Mouse (Mus musculus) kidney, adult 2 months (tissue): ENCODE data around the gene Odf3l2. TPM values are rescaled to one million over a fixed set of nuclear protein-coding genes. Genes with fewer than 3 reads are reported as not detected.

Experiments used
- DNase-seq: peaks from one replicate; pipeline ENCODE4 v3.0.0; 2021
- H3K27ac ChIP-seq: fragments of 200-500 bp; 2 replicates; pipeline ENCODE4 v1.5.1; 2012; ENCODE audit warnings: low read depth, low read length, control low read depth, inconsistent platforms; ENCODE audit not compliant: insufficient read depth
- H3K27me3 ChIP-seq: fragments of 200-500 bp; replicated peaks from 2 replicates; pipeline ENCODE4 v1.6.1; 2012; ENCODE audit warnings: mild to moderate bottlenecking, moderate library complexity, low read length, inconsistent platforms; ENCODE audit not compliant: control insufficient read depth, insufficient read depth
- H3K36me3 ChIP-seq: fragments of 200-500 bp; 2 replicates; pipeline ENCODE4 v1.6.1; 2012; ENCODE audit warnings: mild to moderate bottlenecking, moderate library complexity, low read length, inconsistent platforms; ENCODE audit not compliant: control insufficient read depth, insufficient read depth
- H3K4me1 ChIP-seq: fragments of 200-500 bp; 2 replicates; pipeline ENCODE4 v1.6.1; 2011; ENCODE audit warnings: low read length; ENCODE audit not compliant: control insufficient read depth, insufficient read depth
- H3K4me3 ChIP-seq: fragments of 200-500 bp; 2 replicates; pipeline ENCODE4 v1.5.1; 2011; ENCODE audit warnings: mild to moderate bottlenecking, low read depth, low read length, control low read depth; ENCODE audit not compliant: insufficient read depth
- CTCF ChIP-seq: fragments of 200-500 bp; conservative IDR thresholded peaks from 2 replicates; pipeline ENCODE4 v1.5.1; 2011; ENCODE audit warnings: low read depth, mild to moderate bottlenecking, control low read depth, low read length, moderate library complexity, mixed read lengths; ENCODE audit not compliant: insufficient read depth, insufficient read length
- POLR2A ChIP-seq: fragments of 200-500 bp; IDR thresholded peaks from one replicate; pipeline ENCODE4 v1.6.1; 2011; ENCODE audit warnings: low read depth, low read length, control low read depth
- WGBS: fragments of 180-500 bp; shearing (Covaris S2); methylation state at CpG from one replicate; pipeline ENCODE4 v1.1.7; 2018; 5-methylcytosine and 5-hydroxymethylcytosine counted together
- polyA plus RNA-seq: library from polyadenylated mRNA; depleted of rRNA; stranded (reverse); fragments of >200 nt; gene quantifications from 2 replicates; pipeline ENCODE4 v1.2.3, GENCODE M21; 2012

Odf3l2 gene
- polyA plus RNA-seq, 1 experiment = 0.17 TPM

DNA sequence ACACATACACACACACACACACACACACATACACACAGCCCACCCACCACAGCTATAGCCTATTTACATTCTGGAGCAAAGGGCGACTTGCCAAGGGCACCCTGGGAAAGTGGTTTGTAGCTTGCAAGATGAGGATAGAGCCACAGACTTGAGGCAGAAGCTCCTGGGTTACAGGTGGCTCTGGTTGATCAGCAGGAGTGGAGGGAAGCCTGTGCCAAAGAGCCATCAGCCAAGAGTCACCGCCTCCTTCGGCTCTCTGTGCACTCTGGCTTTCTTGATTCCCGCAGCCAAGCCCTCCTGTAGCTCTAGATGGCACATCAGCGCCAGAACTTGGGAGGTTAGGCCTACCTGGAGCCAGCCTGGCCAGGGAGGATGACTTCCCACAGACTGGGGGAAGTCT, 34.2 kb downstream of the Odf3l2 start:
- Histone ChIP-seq H3K27ac (no peak overlapping the region), H3K36me3 (no peaks in the 10 kb centered on the region), H3K27me3 (peaks cover 2% of the 10 kb centered on the region; the same call in 1 of the 2 replicates), H3K4me1 (no peaks in the 10 kb centered on the region), H3K4me3 (no peak overlapping the region)
- DNase-seq = no peak
- TF ChIP-seq CTCF = no peak
- no peak for TF ChIP-seq POLR2A
- 52% methylated on average over 5 of the region's 5 CpGs for WGBS

DNA sequence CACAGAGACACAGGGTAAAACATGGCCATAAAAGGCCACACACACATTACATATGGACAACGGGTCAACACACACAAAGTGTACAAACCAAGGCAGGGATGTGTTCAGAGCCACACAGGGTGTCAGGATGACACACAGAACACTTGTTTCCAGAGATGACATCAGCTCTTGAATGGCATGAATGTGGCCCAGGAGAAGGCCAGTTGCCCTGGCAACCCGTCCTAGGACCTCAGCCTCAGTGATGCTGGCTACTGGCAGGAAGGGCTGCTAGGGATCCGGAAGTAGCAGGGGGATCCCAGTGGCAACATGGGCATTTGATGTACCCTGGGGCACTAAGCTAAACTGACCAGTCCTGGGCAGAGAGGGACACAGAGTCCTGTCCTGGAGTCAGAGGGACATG, 36.3 kb downstream of the Odf3l2 start:
- Histone ChIP-seq H3K36me3 (no peaks in the 10 kb centered on the region), H3K27ac (no peak overlapping the region), H3K4me3 (no peak overlapping the region), H3K27me3 (peaks cover 2% of the 10 kb centered on the region; the same call in 1 of the 2 replicates), H3K4me1 (no peaks in the 10 kb centered on the region)
- 80% methylated on average over 3 of the region's 3 CpGs for WGBS
- TF ChIP-seq CTCF (no peak), POLR2A (no peak)
- no peak for DNase-seq

GRCm38 (mm10) chr10:79607892-79608291, 37.6 kb downstream of the Odf3l2 start:
- Histone ChIP-seq H3K27me3 (no peaks in the 10 kb centered on the region), H3K4me1 (no peaks in the 10 kb centered on the region), H3K27ac (no peak overlapping the region), H3K36me3 (no peaks in the 10 kb centered on the region), H3K4me3 (no peak overlapping the region)
- no peak for DNase-seq
- WGBS = 37% methylated on average over 2 of the region's 2 CpGs
- TF ChIP-seq CTCF = no peak
- no peak for TF ChIP-seq POLR2A

DNA sequence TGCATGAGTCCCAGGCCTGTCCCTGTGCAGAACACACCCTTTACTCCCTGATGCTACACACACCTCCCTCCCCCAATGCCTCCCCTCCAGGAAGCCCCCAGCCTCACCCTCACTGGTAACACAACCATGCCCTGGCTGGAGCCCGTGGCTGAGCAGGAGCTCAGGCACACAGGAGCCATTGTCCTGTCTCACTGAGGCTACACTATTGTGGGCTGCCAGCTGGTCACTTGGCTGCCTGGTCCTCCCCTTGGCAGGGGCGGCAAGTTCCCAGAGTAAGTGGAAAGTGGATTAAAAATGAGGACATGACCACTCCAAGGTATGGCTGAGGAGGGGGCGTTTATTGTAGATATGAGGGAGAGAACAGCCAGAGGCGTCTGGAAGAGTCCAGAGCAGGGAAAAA, 39.0 kb downstream of the Odf3l2 start:
- DNase-seq = no peak
- Histone ChIP-seq H3K4me3 (no peak overlapping the region), H3K4me1 (no peaks in the 10 kb centered on the region), H3K27ac (no peak overlapping the region), H3K36me3 (no peaks in the 10 kb centered on the region), H3K27me3 (no peaks in the 10 kb centered on the region)
- TF ChIP-seq POLR2A (no peak), CTCF (no peak)
- WGBS = 68% methylated on average over 4 of the region's 4 CpGs

DNA sequence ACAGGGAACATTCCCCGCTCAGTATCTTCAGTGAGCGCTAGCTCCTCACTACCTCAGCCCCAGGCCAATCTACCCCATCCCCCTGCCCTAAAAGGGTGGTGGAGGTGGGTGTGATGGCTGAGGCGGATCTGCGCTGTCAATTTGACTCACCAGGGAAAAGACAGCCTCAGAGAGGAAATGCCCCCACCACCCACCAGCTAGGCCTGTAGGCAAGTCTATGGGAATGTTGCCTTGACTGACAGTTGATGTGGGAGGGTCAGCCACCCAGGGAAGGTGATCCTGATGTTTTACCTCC, 47.7 kb downstream of the Odf3l2 start:
- no peak for TF ChIP-seq POLR2A
- TF ChIP-seq CTCF = no peak
- H3K36me3 ChIP-seq = no peaks in the 10 kb centered on the region
- no peaks in the 10 kb centered on the region for H3K4me1 ChIP-seq
- H3K4me3 ChIP-seq = no peak overlapping the region
- H3K27me3 ChIP-seq = no peaks in the 10 kb centered on the region
- WGBS = 75% methylated on average over 4 of the region's 4 CpGs
- no peak for DNase-seq
- H3K27ac ChIP-seq = no peak overlapping the region

DNA sequence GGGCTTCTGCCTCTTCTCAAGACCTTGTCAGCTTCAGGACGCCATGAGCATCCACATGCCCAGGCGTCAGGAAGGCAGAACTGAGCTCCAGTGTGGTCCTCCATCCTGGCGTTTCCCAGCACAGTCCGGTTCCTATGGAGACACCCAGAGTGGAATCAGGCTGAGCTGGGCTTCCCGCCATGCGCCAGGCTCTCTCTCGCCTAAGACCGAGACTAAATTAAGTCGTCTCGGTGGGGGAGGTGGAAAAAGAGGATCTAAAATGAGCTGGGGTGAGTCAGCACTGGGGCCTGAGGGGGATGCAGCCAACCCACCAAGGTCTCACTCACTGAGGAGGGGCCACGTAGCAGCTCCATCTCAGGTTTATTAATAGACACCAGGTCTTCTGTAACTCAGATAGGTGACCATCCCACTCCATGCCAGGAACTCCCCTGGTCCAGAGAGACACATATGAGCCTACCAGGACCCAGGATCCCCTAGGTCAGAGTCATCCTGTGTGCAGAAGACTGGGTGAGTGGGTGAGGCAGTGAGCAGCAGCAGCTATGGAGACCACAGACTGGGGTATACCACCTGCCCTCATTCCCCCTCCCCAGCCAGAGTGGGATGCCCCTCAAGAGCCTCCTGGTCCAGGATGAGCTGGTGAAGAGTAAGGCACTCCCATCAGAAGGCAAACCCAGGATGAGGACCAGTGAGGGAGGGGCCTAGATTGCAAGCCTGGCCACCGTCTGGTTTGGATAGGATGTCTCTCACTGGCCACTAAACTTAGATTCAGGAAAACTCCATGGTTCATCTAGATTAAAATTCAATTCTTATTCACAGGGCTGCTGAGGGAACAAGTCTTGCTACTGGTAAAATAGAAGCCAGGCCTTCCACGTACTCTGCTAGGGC, 48.2 kb downstream of the Odf3l2 start:
- Histone ChIP-seq H3K4me3 (no peak overlapping the region), H3K27me3 (no peaks in the 10 kb centered on the region), H3K27ac (no peak overlapping the region), H3K4me1 (no peaks in the 10 kb centered on the region), H3K36me3 (no peaks in the 10 kb centered on the region)
- no peak for DNase-seq
- no peak for TF ChIP-seq CTCF
- TF ChIP-seq POLR2A = no peak
- 40% methylated on average over 13 of the region's 13 CpGs for WGBS

DNA sequence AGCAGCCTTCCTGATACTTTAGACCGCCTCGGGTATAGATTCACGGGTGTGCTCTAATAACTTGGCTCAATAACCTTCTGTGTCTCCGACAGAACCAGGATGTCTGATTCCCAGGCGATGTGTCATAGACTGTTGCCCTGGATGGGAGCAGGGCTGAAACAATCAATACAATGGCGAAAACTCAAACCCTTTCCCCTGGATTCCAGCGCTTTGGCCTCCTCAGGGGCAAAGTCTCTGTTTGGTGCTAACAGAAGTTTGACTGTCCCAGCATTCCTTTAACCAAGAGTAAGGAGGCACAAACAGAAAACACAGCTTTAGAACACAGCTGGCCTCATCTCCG, 50.0 kb downstream of the Odf3l2 start:
- TF ChIP-seq POLR2A (no peak), CTCF (no peak)
- no peak for DNase-seq
- H3K4me1 ChIP-seq = no peaks in the 10 kb centered on the region
- H3K4me3 ChIP-seq = no peak overlapping the region
- H3K36me3 ChIP-seq = no peaks in the 10 kb centered on the region
- WGBS = 60% methylated on average over 8 of the region's 8 CpGs
- H3K27me3 ChIP-seq = no peaks in the 10 kb centered on the region
- no peak overlapping the region for H3K27ac ChIP-seq
